ENCODE assay signal across 15 mouse cellular contexts in the genomic region with DNA sequence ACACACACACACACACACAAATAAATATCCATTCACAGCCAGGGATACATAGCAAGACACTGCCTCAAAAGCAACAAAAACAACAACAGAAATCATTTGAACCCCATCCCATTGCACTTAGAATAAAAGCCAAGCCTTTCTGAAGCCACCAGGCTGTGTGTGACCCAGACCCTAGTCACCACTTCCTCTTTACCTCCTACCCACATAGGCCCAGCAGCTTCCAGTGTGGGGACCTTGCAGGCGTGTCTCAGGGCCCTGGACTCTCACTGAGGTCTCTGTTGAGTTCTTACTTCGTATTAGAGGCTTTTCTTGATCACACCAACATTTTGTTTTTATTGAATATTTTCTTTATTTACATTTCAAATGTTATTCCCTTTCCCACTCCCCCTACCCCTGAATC. TPM values are rescaled to one million over a fixed set of nuclear protein-coding genes. Genes with fewer than 3 reads are reported as not detected.
DNase-seq lines count a peak whose midpoint lies in the region; ATAC-seq and TF ChIP-seq lines count a peak whose summit lies in the region.
"Had no signal": no experiment of that assay in that cellular context is flagged by ENCODE, and none has a peak within 500 bp of the region (broad histone marks: within the 10 kb centered on the region; RNA-seq: fewer than 3 reads in every experiment).

No protein-coding gene starts in this region.

- ATAC-seq in monocyte, adult 5-6 weeks (replicated peaks; ENCODE audit: insufficient number of reproducible peaks, low FRiP score, low TSS enrichment, poor library complexity, severe bottlenecking), result peak; percentile 98
- ATAC-seq: intestine, postnatal 0 days had no signal

- no peak for TF ChIP-seq CTCF in lung, adult 2 months (IDR thresholded peaks at IDR 0.05; ENCODE audit: insufficient read depth, low read length)

- 70% methylated on average over 2 of the region's 2 CpGs for WGBS in lung, adult 2 months

- DNase-seq in lung, adult 18-20 months, result peak; percentile 26 to 31
- no peak for DNase-seq in lung, adult 2 months
- DNase-seq in adipocyte (ENCODE audit: low spot score), result peak; percentile 31
- DNase-seq in thymus, postnatal 14 days, result peak; percentile 52
- no peak for DNase-seq in left cerebral cortex, adult 9 months (ENCODE audit: low spot score in 2 of 2)
- DNase-seq in cerebellum, adult 18-20 months, result no peak
- DNase-seq in left cerebral cortex, postnatal 14 days (ENCODE audit: low spot score in 2 of 2), result no peak
- DNase-seq: adrenal gland, postnatal 25 days; heart, adult 18-20 months; kidney, postnatal 4 days; liver; right cerebral cortex, postnatal 4 days had no signal

- no peaks in the 10 kb centered on the region for H3K4me1 ChIP-seq in lung, adult 2 months (ENCODE audit: control insufficient read depth, insufficient read depth, low read length)

- no peak for TF ChIP-seq POLR2A in lung, adult 2 months (IDR thresholded peaks at IDR 0.05; ENCODE audit: borderline replicate concordance, extremely low read depth, low read depth, low read length)

- H3K4me3 ChIP-seq in lung, adult 2 months (replicated peaks; ENCODE audit: extremely low read depth, low read depth, low read length), result no peak overlapping the region
- H3K4me3 ChIP-seq: erythroblast, embryonic 14.5 days had no signal

- intact Hi-C loops in left cerebral cortex, postnatal 14 days (cut with DNase I), result no loop called here

RNA-seq across cellular contexts. Expression of gene Mta3, which starts 10.2 kb away (rescaled TPM):
- polyA plus RNA-seq in lung, adult 2 months (2012; rRNA removed), result 30.2 and 34.9 TPM in 2 replicates
- total RNA-seq in monocyte, adult 5-6 weeks (2017), result 75.1 to 131 TPM (median 76.5 TPM) in 3 replicates
- 10 to 100 TPM; 65.9 to 68.5 TPM for total RNA-seq in left cerebral cortex, postnatal 14 days (2021)

Comparison
In these comparisons a context has a peak if more than half of its experiments do, and no peak if none do; other contexts are left out.
1. DNase-seq: peak in lung, adult 18-20 months (2 of 2), adipocyte (single experiment) and thymus, postnatal 14 days (single experiment); none in lung, adult 2 months (single experiment), left cerebral cortex, adult 9 months (0 of 2), cerebellum, adult 18-20 months (0 of 2) and left cerebral cortex, postnatal 14 days (0 of 2).